Mouse (Mus musculus): ENCODE measurements around the gene Msl2. TPM values are rescaled to one million over a fixed set of nuclear protein-coding genes. Genes with fewer than 3 reads are reported as not detected.

The Msl2 gene
- total RNA-seq, 2 experiments from 2014 or later = 26.3 to 27.5 TPM

DNA sequence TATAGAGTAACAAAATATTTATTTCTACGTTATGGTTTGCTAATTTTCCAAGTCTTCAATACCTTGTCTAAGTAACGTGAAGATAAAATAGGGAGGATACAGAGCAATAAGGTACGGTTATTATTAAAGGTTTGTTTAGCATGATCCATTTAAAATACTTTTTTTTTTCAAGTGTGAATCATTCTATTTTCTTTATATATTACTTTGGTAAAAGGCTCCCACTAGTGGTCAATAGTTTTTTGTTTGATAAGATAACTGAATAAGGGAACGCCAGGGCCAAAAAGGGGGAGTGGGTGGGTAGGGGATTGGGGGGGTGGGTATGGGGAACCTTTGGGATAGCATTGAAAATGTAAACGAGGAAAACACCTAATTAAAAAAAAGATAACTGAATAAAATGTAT is 79.0 kb downstream of the Msl2 start:
- DNase-seq (ENCODE audit: low spot score) = no peak

Other genes starting within 250 kb of the Msl2 start
- 10 to 100 TPM; 58.9 to 62.4 TPM for gene Pccb, start 39.2 kb upstream of the Msl2 start, total RNA-seq (2021)
- gene Ppp2r3a, start 177.7 kb downstream of the Msl2 start, total RNA-seq (2021) = 100 to 1,000 TPM; 167 to 176 TPM